Mouse (Mus musculus): ENCODE measurements around the gene Samd1. TPM values are rescaled to one million over a fixed set of nuclear protein-coding genes. Genes with fewer than 3 reads are reported as not detected.

Samd1 gene
- polyA plus RNA-seq, 1 experiment from 2014 or later = 8.5 TPM

GRCm38 (mm10) chr8:83976779-83977350, 20.6 kb upstream of the Samd1 start:
- no peak overlapping the region for H3K4me3 ChIP-seq (ENCODE audit: control insufficient read depth in 1 of 2, insufficient read depth in 1 of 2, low read depth in 1 of 2, low read length in 2 of 2)
- no peak overlapping the region; a peak in 1 of 4 replicates for H3K27ac ChIP-seq (replicated peaks in 1 of 2; ENCODE audit: control insufficient read depth in 1 of 2, insufficient read depth in 1 of 2, low read depth in 2 of 2, low read length in 2 of 2)
- H3K9me3 ChIP-seq (ENCODE audit: control insufficient read depth, low read length) = no peaks in the 10 kb centered on the region
- H3K27me3 ChIP-seq (ENCODE audit: control insufficient read depth, insufficient read depth, low read length) = no peaks in the 10 kb centered on the region
- no peak overlapping the region for H3K4me2 ChIP-seq (ENCODE audit: low read length)
- 82% methylated on average over 5 of the region's 5 CpGs for WGBS
- H3K36me3 ChIP-seq (ENCODE audit: control insufficient read depth, insufficient read depth, low read length) = peaks cover 25% of the 10 kb centered on the region
- ATAC-seq (ENCODE audit: insufficient number of reproducible peaks, insufficient read depth, low FRiP score, low read depth) = no peak
- H3K4me1 ChIP-seq (ENCODE audit: control insufficient read depth in 2 of 2, insufficient read depth in 2 of 2, low read length in 2 of 2) = peaks cover 43 to 71% of the 10 kb centered on the region in 2 experiments
- no peak overlapping the region; the same call in 1 of the 2 replicates for H3K9ac ChIP-seq (ENCODE audit: low read length)

DNA sequence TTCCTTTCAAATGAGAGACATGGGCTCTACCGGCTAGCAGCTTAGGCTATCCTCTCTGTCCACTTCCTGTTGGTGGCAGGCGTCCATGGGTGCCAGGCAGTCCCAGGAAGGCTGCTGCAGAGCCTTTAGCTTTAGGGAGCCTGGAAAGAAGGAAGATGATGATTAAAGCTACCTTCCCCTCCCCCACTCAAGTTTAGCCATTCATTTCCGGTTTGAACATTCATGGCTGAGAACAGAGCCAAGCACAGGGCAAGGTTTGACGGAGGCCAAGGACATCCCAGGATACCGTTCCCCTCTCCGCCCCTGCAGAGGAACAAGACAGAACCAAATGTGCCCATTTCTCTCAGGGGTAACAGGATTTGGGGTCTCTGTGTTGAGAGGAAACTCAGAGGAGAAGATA, 19.8 kb upstream of the Samd1 start:
- no peaks in the 10 kb centered on the region for H3K9me3 ChIP-seq (ENCODE audit: control insufficient read depth, low read length)
- ATAC-seq (ENCODE audit: insufficient number of reproducible peaks, insufficient read depth, low FRiP score, low read depth) = no peak
- 34% methylated on average over 6 of the region's 6 CpGs for WGBS
- peaks cover 41 to 68% of the 10 kb centered on the region in 2 experiments for H3K4me1 ChIP-seq (ENCODE audit: control insufficient read depth in 2 of 2, insufficient read depth in 2 of 2, low read length in 2 of 2)
- peak overlapping the region; percentile 28 for H3K4me2 ChIP-seq (ENCODE audit: low read length)
- H3K27ac ChIP-seq (replicated peaks in 1 of 2; ENCODE audit: control insufficient read depth in 1 of 2, insufficient read depth in 1 of 2, low read depth in 2 of 2, low read length in 2 of 2) = peak overlapping the region; percentile 46 to 98; a peak in 3 of 4 replicates
- H3K36me3 ChIP-seq (ENCODE audit: control insufficient read depth, insufficient read depth, low read length) = peaks cover 33% of the 10 kb centered on the region
- peak overlapping the region; percentile 22; the same call in 1 of the 2 replicates for H3K9ac ChIP-seq (ENCODE audit: low read length)
- H3K4me3 ChIP-seq (ENCODE audit: control insufficient read depth in 1 of 2, insufficient read depth in 1 of 2, low read depth in 1 of 2, low read length in 2 of 2) = no peak overlapping the region
- H3K27me3 ChIP-seq (ENCODE audit: control insufficient read depth, insufficient read depth, low read length) = no peaks in the 10 kb centered on the region

- 60% methylated on average over 9 of the region's 9 CpGs for WGBS
- no peak for ATAC-seq (ENCODE audit: insufficient number of reproducible peaks, insufficient read depth, low FRiP score, low read depth)
- H3K27me3 ChIP-seq (ENCODE audit: control insufficient read depth, insufficient read depth, low read length) = no peaks in the 10 kb centered on the region
- peak overlapping the region; percentile 46 to 98; a peak in 3 of 4 replicates for H3K27ac ChIP-seq (replicated peaks in 1 of 2; ENCODE audit: control insufficient read depth in 1 of 2, insufficient read depth in 1 of 2, low read depth in 2 of 2, low read length in 2 of 2)
- H3K4me1 ChIP-seq (ENCODE audit: control insufficient read depth in 2 of 2, insufficient read depth in 2 of 2, low read length in 2 of 2) = peaks cover 41 to 68% of the 10 kb centered on the region in 2 experiments
- no peak overlapping the region for H3K4me3 ChIP-seq (ENCODE audit: control insufficient read depth in 1 of 2, insufficient read depth in 1 of 2, low read depth in 1 of 2, low read length in 2 of 2)
- H3K9me3 ChIP-seq (ENCODE audit: control insufficient read depth, low read length) = no peaks in the 10 kb centered on the region
- peaks cover 38% of the 10 kb centered on the region for H3K36me3 ChIP-seq (ENCODE audit: control insufficient read depth, insufficient read depth, low read length)
- H3K4me2 ChIP-seq (ENCODE audit: low read length) = peak overlapping the region; percentile 28
- peak overlapping the region; percentile 22; the same call in 1 of the 2 replicates for H3K9ac ChIP-seq (ENCODE audit: low read length)
These were observed 19.3 kb upstream of the Samd1 start for GRCm38 (mm10) chr8:83978200-83978599.

- H3K4me3 ChIP-seq (ENCODE audit: control insufficient read depth in 1 of 2, insufficient read depth in 1 of 2, low read depth in 1 of 2, low read length in 2 of 2) = no peak overlapping the region; a peak in 1 of 4 replicates
- peak overlapping the region; percentile 62 for H3K9ac ChIP-seq (ENCODE audit: low read length)
- H3K36me3 ChIP-seq (ENCODE audit: control insufficient read depth, insufficient read depth, low read length) = peaks cover 58% of the 10 kb centered on the region
- no peaks in the 10 kb centered on the region for H3K9me3 ChIP-seq (ENCODE audit: control insufficient read depth, low read length)
- peaks cover 35 to 54% of the 10 kb centered on the region in 2 experiments for H3K4me1 ChIP-seq (ENCODE audit: control insufficient read depth in 2 of 2, insufficient read depth in 2 of 2, low read length in 2 of 2)
- ATAC-seq (ENCODE audit: insufficient number of reproducible peaks, insufficient read depth, low FRiP score, low read depth) = peak; percentile 88
- WGBS = 47% methylated on average over 1 of the region's 1 CpGs
- peak overlapping the region; percentile 44 for H3K4me2 ChIP-seq (ENCODE audit: low read length)
- no peaks in the 10 kb centered on the region for H3K27me3 ChIP-seq (ENCODE audit: control insufficient read depth, insufficient read depth, low read length)
- H3K27ac ChIP-seq (replicated peaks in 1 of 2; ENCODE audit: control insufficient read depth in 1 of 2, insufficient read depth in 1 of 2, low read depth in 2 of 2, low read length in 2 of 2) = peak overlapping the region; percentile 95 to 98
These were observed 17.2 kb upstream of the Samd1 start for GRCm38 (mm10) chr8:83980250-83980649.

DNA sequence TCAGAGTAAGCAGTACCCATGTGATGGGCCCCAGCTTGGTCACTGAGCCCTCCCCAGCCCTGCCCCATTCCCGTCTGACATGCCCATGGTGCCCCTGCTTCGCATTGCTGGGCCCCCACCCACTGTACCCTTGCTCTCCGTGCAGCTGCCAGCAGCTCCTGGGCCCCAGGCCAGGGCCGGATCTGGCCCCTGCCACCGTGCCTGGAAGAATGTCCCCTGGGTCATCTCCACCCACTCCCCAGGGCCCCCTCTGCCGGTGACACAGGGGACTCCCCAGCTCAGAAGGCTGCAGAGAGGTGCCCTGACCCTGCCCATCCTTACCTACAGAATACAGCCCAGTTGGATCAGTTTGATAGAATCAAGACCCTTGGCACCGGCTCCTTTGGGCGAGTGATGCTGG, 16.6 kb upstream of the Samd1 start:
- H3K9me3 ChIP-seq (ENCODE audit: control insufficient read depth, low read length) = no peaks in the 10 kb centered on the region
- peak; percentile 58; the same call in 1 of the 2 replicates for ATAC-seq (ENCODE audit: insufficient number of reproducible peaks, insufficient read depth, low FRiP score, low read depth)

DNA sequence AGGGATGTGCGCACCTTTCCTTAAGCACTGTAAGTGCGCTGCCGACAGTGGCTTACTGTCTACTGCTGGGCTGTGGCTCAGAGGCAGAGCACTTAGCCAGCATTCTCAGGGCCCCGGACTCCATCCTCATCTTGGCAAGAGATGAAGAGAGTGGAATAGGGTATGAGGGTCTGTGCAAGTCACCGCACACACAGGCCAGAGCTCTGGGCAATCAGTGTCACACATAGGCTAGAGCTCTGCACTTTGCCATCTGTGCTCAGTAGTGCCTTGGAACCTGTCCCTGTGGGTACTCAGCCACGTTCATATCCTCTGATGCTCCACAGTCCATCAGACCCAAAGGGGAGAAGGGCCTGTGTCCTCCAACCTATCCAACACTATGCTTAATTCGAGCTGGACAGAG, 15.9 kb upstream of the Samd1 start:
- 92% methylated on average over 7 of the region's 7 CpGs for WGBS
- H3K27me3 ChIP-seq (ENCODE audit: control insufficient read depth, insufficient read depth, low read length) = no peaks in the 10 kb centered on the region
- no peak for ATAC-seq (ENCODE audit: insufficient number of reproducible peaks, insufficient read depth, low FRiP score, low read depth)
- H3K27ac ChIP-seq (replicated peaks in 1 of 2; ENCODE audit: control insufficient read depth in 1 of 2, insufficient read depth in 1 of 2, low read depth in 2 of 2, low read length in 2 of 2) = peak overlapping the region; percentile 95 to 98
- H3K4me2 ChIP-seq (ENCODE audit: low read length) = no peak overlapping the region
- H3K9ac ChIP-seq (ENCODE audit: low read length) = peak overlapping the region; percentile 62; the same call in 1 of the 2 replicates
- H3K9me3 ChIP-seq (ENCODE audit: control insufficient read depth, low read length) = no peaks in the 10 kb centered on the region
- H3K4me3 ChIP-seq (ENCODE audit: control insufficient read depth in 1 of 2, insufficient read depth in 1 of 2, low read depth in 1 of 2, low read length in 2 of 2) = no peak overlapping the region
- peaks cover 35 to 44% of the 10 kb centered on the region in 2 experiments for H3K4me1 ChIP-seq (ENCODE audit: control insufficient read depth in 2 of 2, insufficient read depth in 2 of 2, low read length in 2 of 2)
- peaks cover 71% of the 10 kb centered on the region for H3K36me3 ChIP-seq (ENCODE audit: control insufficient read depth, insufficient read depth, low read length)

More for the DNA sequence above, 16.6 kb upstream of the Samd1 start:
- no peaks in the 10 kb centered on the region for H3K27me3 ChIP-seq (ENCODE audit: control insufficient read depth, insufficient read depth, low read length)
- peaks cover 35 to 51% of the 10 kb centered on the region in 2 experiments for H3K4me1 ChIP-seq (ENCODE audit: control insufficient read depth in 2 of 2, insufficient read depth in 2 of 2, low read length in 2 of 2)
- no peak overlapping the region for H3K4me3 ChIP-seq (ENCODE audit: control insufficient read depth in 1 of 2, insufficient read depth in 1 of 2, low read depth in 1 of 2, low read length in 2 of 2)
- peak overlapping the region; percentile 62 for H3K9ac ChIP-seq (ENCODE audit: low read length)
- H3K27ac ChIP-seq (replicated peaks in 1 of 2; ENCODE audit: control insufficient read depth in 1 of 2, insufficient read depth in 1 of 2, low read depth in 2 of 2, low read length in 2 of 2) = peak overlapping the region; percentile 95 to 98
- WGBS = 41% methylated on average over 8 of the region's 8 CpGs
- H3K36me3 ChIP-seq (ENCODE audit: control insufficient read depth, insufficient read depth, low read length) = peaks cover 64% of the 10 kb centered on the region
- peak overlapping the region; percentile 36 for H3K4me2 ChIP-seq (ENCODE audit: low read length)

DNA sequence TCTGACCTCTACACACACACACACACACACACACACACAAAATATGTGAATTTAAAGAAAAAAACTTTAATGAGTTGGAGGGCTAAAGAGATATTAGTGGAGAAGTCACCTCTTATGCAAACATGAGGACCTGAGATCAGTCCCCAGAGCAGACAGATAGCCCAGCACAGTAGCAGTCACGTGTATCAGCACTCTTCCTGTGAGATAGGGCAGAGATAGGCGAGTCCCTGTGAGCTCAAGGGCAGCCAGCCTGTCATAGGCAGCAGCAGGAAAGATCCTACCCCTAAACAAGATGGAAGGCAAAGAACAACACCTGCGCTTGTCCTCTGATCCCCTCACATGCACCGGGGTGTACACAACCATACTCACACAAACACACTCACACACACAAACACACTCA, 15.0 kb upstream of the Samd1 start:
- no peak overlapping the region for H3K4me2 ChIP-seq (ENCODE audit: low read length)
- ATAC-seq (ENCODE audit: insufficient number of reproducible peaks, insufficient read depth, low FRiP score, low read depth) = no peak
- H3K27me3 ChIP-seq (ENCODE audit: control insufficient read depth, insufficient read depth, low read length) = no peaks in the 10 kb centered on the region
- no peak overlapping the region for H3K4me3 ChIP-seq (ENCODE audit: control insufficient read depth in 1 of 2, insufficient read depth in 1 of 2, low read depth in 1 of 2, low read length in 2 of 2)
- 67% methylated on average over 4 of the region's 4 CpGs for WGBS
- H3K4me1 ChIP-seq (ENCODE audit: control insufficient read depth in 2 of 2, insufficient read depth in 2 of 2, low read length in 2 of 2) = peaks cover 27 to 35% of the 10 kb centered on the region in 2 experiments
- H3K36me3 ChIP-seq (ENCODE audit: control insufficient read depth, insufficient read depth, low read length) = peaks cover 80% of the 10 kb centered on the region
- H3K9ac ChIP-seq (ENCODE audit: low read length) = no peak overlapping the region
- H3K27ac ChIP-seq (replicated peaks in 1 of 2; ENCODE audit: control insufficient read depth in 1 of 2, insufficient read depth in 1 of 2, low read depth in 2 of 2, low read length in 2 of 2) = no peak overlapping the region
- H3K9me3 ChIP-seq (ENCODE audit: control insufficient read depth, low read length) = no peaks in the 10 kb centered on the region
